Mouse (Mus musculus): ENCODE measurements around the gene 4930452B06Rik. TPM values are rescaled to one million over a fixed set of nuclear protein-coding genes. Genes with fewer than 3 reads are reported as not detected.

The 4930452B06Rik gene
- total and polyA plus RNA-seq, 3 experiments = 1.6 to 2.7 (median 2.3) TPM

DNA sequence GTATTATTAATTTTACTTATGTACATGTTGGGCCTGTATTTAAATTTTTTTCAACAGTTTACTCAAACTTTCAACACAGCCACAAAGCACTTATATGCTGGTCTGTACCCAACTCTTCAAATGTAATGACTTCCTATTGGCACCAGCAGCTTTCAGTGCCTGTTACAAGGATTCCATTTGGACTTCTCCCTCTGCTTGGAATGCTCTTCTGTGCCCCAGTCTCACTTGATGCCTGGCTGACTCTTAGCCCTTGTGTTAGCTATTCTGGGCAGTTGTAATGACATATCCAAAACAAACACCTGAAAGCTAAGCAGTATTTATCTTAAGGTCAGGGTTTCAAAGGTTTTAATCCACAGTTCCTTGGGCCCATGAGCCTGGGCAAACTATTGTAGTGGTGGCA lies 5.7 kb downstream of the 4930452B06Rik start:
- Histone ChIP-seq H3K27ac (no peak overlapping the region), H3K9ac (ENCODE audit: low read depth, low read length) (no peak overlapping the region), H3K79me2 (replicated peaks; ENCODE audit: control insufficient read depth, insufficient read depth, low read length) (no peaks in the 10 kb centered on the region), H3K4me3 (no peak overlapping the region), H3K27me3 (ENCODE audit: control insufficient read depth, insufficient read depth, low read length) (no peaks in the 10 kb centered on the region), H3K4me1 (ENCODE audit: control insufficient read depth, insufficient read depth, low read length) (no peaks in the 10 kb centered on the region), H3K36me3 (ENCODE audit: control insufficient read depth, insufficient read depth, low read length) (no peaks in the 10 kb centered on the region)
- intact Hi-C loops (cut with DNase I) = no loop called here
- no peak for DNase-seq
- TF ChIP-seq EP300 (IDR thresholded peaks at IDR 0.05; ENCODE audit: insufficient read depth, low read depth, low read length) = no peak
- no peak for TF ChIP-seq POLR2A (IDR thresholded peaks at IDR 0.05; ENCODE audit: insufficient read depth, low read depth, low read length)
- no peak for TF ChIP-seq CTCF (IDR thresholded peaks at IDR 0.05)

DNA sequence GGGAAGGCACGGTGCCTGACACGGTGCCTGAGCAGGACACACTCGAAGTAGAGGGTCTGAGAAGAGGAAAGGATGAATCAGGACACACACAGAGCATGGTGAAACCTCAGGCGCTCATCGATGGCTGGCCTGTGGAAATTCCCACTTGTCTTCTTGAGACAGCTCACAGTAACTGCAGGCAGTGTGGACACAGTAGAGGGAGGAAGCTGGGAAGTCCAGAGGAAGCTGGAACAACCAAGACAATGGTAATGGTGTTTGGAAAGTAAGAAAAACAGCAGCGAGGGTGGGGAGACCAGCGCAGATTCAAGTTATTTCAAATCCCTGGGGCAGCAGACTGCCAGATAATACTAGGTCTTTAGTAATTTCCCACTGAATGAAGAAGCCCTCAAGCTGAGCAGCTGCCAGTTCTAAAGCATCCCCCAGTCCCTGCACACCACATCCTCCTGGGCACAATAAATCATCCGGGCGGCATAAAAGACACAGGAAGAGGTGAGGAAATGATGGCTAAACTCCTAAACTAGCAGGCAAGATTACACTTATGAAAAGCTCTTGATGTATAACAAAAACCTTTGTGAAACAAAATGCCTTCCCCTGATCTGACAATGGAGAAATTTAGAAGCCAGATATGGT lies 24.3 kb downstream of the 4930452B06Rik start:
- no peak overlapping the region for H3K27ac ChIP-seq
- TF ChIP-seq CTCF (IDR thresholded peaks at IDR 0.05) (no peak), POLR2A (IDR thresholded peaks at IDR 0.05; ENCODE audit: insufficient read depth, low read depth, low read length) (no peak), EP300 (IDR thresholded peaks at IDR 0.05; ENCODE audit: insufficient read depth, low read depth, low read length) (no peak)
- no peak for DNase-seq

DNA sequence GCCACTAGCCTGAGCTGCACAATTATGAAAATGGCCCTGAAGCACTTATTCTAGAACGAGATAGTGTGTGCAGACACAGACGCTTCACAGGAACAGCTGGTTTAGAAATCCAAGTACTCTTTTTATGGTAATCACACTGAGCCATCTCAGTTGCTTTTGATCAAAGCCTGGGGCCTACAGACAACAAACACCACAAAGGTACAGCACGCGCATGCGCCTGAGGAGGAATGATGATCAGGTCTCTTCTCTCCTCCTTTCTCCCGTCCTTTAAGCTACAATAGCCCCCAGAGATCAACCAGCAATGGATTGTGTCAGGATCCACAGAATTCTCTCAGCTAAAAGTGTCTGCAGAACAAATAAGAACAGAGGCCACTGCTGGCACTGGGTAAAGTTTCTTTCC lies 33.8 kb downstream of the 4930452B06Rik start:
- H3K27me3 ChIP-seq (ENCODE audit: control insufficient read depth, insufficient read depth, low read length) = no peaks in the 10 kb centered on the region
- WGBS = 89% methylated on average over 6 of the region's 6 CpGs

More for the DNA sequence above, 24.3 kb downstream of the 4930452B06Rik start:
- Histone ChIP-seq H3K9ac (ENCODE audit: low read depth, low read length) (no peak overlapping the region), H3K4me1 (ENCODE audit: control insufficient read depth, insufficient read depth, low read length) (no peaks in the 10 kb centered on the region), H3K79me2 (replicated peaks; ENCODE audit: control insufficient read depth, insufficient read depth, low read length) (no peaks in the 10 kb centered on the region), H3K36me3 (ENCODE audit: control insufficient read depth, insufficient read depth, low read length) (no peaks in the 10 kb centered on the region), H3K27me3 (ENCODE audit: control insufficient read depth, insufficient read depth, low read length) (no peaks in the 10 kb centered on the region), H3K4me3 (no peak overlapping the region)
- intact Hi-C loops (cut with DNase I) = no loop called here
- WGBS = 40% methylated on average over 9 of the region's 9 CpGs

DNA sequence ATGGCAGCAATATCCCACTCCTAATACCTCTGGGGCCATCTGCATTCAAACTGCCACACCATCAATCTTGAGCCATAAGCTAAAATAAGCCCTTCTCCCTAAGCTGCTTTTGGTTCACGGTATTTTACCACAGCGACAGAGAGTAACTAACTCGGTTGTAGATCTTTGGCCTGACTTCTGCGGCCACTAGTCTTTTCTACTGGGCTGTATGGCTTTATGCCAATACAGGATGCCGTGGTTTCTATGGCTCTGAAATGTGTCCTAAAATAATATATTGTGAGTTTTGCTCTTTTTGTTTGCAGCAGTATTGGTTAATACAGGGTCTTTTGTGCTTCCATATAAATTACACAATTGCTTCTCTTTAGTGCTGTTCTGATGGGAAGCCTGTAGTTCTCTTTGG lies 37.6 kb downstream of the 4930452B06Rik start:
- TF ChIP-seq POLR2A (IDR thresholded peaks at IDR 0.05; ENCODE audit: insufficient read depth, low read depth, low read length) (no peak), EP300 (IDR thresholded peaks at IDR 0.05; ENCODE audit: insufficient read depth, low read depth, low read length) (no peak), CTCF (IDR thresholded peaks at IDR 0.05) (no peak)
- no peak overlapping the region for H3K27ac ChIP-seq
- H3K27me3 ChIP-seq (ENCODE audit: control insufficient read depth, insufficient read depth, low read length) = no peaks in the 10 kb centered on the region
- WGBS = 52% methylated on average over 5 of the region's 5 CpGs
- H3K4me3 ChIP-seq = no peak overlapping the region
- no peak for DNase-seq
- no peaks in the 10 kb centered on the region for H3K4me1 ChIP-seq (ENCODE audit: control insufficient read depth, insufficient read depth, low read length)
- H3K79me2 ChIP-seq (replicated peaks; ENCODE audit: control insufficient read depth, insufficient read depth, low read length) = no peaks in the 10 kb centered on the region
- H3K9ac ChIP-seq (ENCODE audit: low read depth, low read length) = no peak overlapping the region
- intact Hi-C loops (cut with DNase I) = no loop called here
- H3K36me3 ChIP-seq (ENCODE audit: control insufficient read depth, insufficient read depth, low read length) = no peaks in the 10 kb centered on the region

More for the DNA sequence above, 33.8 kb downstream of the 4930452B06Rik start:
- no peaks in the 10 kb centered on the region for H3K79me2 ChIP-seq (replicated peaks; ENCODE audit: control insufficient read depth, insufficient read depth, low read length)
- H3K36me3 ChIP-seq (ENCODE audit: control insufficient read depth, insufficient read depth, low read length) = no peaks in the 10 kb centered on the region
- no peak overlapping the region for H3K27ac ChIP-seq
- H3K4me1 ChIP-seq (ENCODE audit: control insufficient read depth, insufficient read depth, low read length) = no peaks in the 10 kb centered on the region
- TF ChIP-seq EP300 (IDR thresholded peaks at IDR 0.05; ENCODE audit: insufficient read depth, low read depth, low read length) = no peak
- TF ChIP-seq POLR2A (IDR thresholded peaks at IDR 0.05; ENCODE audit: insufficient read depth, low read depth, low read length) = no peak
- TF ChIP-seq CTCF (IDR thresholded peaks at IDR 0.05) = no peak
- no peak overlapping the region for H3K9ac ChIP-seq (ENCODE audit: low read depth, low read length)
- no peak for DNase-seq
- intact Hi-C loops (cut with DNase I) = no loop called here
- H3K4me3 ChIP-seq = no peak overlapping the region

DNA sequence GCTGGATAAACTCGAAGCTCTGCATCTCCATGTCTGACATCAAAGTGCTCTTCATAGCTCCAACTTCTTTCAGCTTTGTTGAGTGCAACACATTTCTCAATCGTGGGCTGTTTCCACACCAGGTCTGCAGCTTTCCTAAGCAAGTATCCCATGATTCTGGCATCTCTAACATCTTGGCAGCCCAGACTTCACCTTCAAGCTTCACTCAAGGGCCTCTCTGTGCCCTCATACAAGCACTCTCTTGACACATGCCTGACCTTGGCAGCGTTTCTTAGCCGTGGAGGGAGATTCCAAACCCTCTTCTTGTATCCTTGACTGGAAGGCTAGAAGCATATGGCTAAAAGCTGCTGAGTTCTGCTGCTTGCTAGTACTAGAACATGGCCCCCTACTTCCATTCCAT lies 38.6 kb downstream of the 4930452B06Rik start:
- 82% methylated on average over 4 of the region's 4 CpGs for WGBS
- H3K36me3 ChIP-seq (ENCODE audit: control insufficient read depth, insufficient read depth, low read length) = no peaks in the 10 kb centered on the region
- no peaks in the 10 kb centered on the region for H3K27me3 ChIP-seq (ENCODE audit: control insufficient read depth, insufficient read depth, low read length)
- TF ChIP-seq EP300 (IDR thresholded peaks at IDR 0.05; ENCODE audit: insufficient read depth, low read depth, low read length) (no peak), POLR2A (IDR thresholded peaks at IDR 0.05; ENCODE audit: insufficient read depth, low read depth, low read length) (no peak), CTCF (IDR thresholded peaks at IDR 0.05) (no peak)
- DNase-seq = no peak
- no peak overlapping the region for H3K4me3 ChIP-seq
- H3K79me2 ChIP-seq (replicated peaks; ENCODE audit: control insufficient read depth, insufficient read depth, low read length) = no peaks in the 10 kb centered on the region
- intact Hi-C loops (cut with DNase I) = no loop called here
- no peak overlapping the region for H3K9ac ChIP-seq (ENCODE audit: low read depth, low read length)
- no peaks in the 10 kb centered on the region for H3K4me1 ChIP-seq (ENCODE audit: control insufficient read depth, insufficient read depth, low read length)
- no peak overlapping the region for H3K27ac ChIP-seq

DNA sequence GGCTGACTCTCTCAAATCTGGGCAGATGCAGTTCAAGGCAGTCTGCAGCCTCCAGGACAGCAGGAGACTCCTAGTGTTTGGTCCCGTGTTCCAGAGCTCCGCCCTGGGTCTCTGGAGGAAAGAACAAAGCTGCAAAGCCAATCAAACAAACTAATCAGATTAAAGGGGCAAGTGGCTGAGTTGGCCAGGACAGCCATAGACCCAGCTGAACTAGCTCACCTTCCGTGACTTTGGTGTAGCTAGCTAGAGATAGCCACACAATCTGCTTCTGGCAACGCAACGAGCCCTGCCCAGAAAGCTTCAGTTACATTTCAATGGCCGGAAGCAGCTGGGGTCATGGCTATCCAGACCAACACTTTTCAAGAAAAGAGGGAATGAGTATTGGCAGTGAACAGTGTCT lies 44.9 kb downstream of the 4930452B06Rik start:
- intact Hi-C loops (cut with DNase I) = no loop called here
- Histone ChIP-seq H3K36me3 (ENCODE audit: control insufficient read depth, insufficient read depth, low read length) (no peaks in the 10 kb centered on the region), H3K9ac (ENCODE audit: low read depth, low read length) (no peak overlapping the region), H3K27ac (no peak overlapping the region), H3K4me1 (ENCODE audit: control insufficient read depth, insufficient read depth, low read length) (no peaks in the 10 kb centered on the region), H3K4me3 (no peak overlapping the region), H3K79me2 (replicated peaks; ENCODE audit: control insufficient read depth, insufficient read depth, low read length) (no peaks in the 10 kb centered on the region), H3K27me3 (ENCODE audit: control insufficient read depth, insufficient read depth, low read length) (no peaks in the 10 kb centered on the region)
- peak in 1 of 2 experiments; percentile 22 for DNase-seq
- TF ChIP-seq CTCF (IDR thresholded peaks at IDR 0.05) (no peak), POLR2A (IDR thresholded peaks at IDR 0.05; ENCODE audit: insufficient read depth, low read depth, low read length) (no peak), EP300 (IDR thresholded peaks at IDR 0.05; ENCODE audit: insufficient read depth, low read depth, low read length) (no peak)
- 32% methylated on average over 6 of the region's 6 CpGs for WGBS

Data from heart, adult 2 months (tissue).